Mouse (Mus musculus) heart, postnatal 0 days (tissue): ENCODE measurements around the gene S100a4. TPM values are rescaled to one million over a fixed set of nuclear protein-coding genes. Genes with fewer than 3 reads are reported as not detected.
A peak's percentile ranks its signal among the peaks of the same experiment; 100 is the strongest.

ENCODE experiments used
- ATAC-seq: fragments of 200-750 bp; cut with Nextera tagmentation; 2 replicates; pipeline ENCODE4 v1.8.0; 2017; ENCODE audit warnings: low read depth, moderate number of reproducible peaks, moderate library complexity; ENCODE audit not compliant: insufficient read depth
- DNase-seq: peaks from one replicate; pipeline ENCODE4 v3.0.0-alpha.2; 2016; ENCODE audit warnings: low spot score
- H3K27ac ChIP-seq: fragments of 300-500 bp; sonication (generic); 2 replicates; pipeline ENCODE4 v1.5.1; 2014; ENCODE audit warnings: low read depth, mild to moderate bottlenecking
- H3K27me3 ChIP-seq: fragments of 300-500 bp; sonication (generic); 2 replicates; pipeline ENCODE4 v1.6.1; 2014; ENCODE audit warnings: low read length, mixed read lengths; ENCODE audit not compliant: control insufficient read depth, insufficient read depth
- H3K36me3 ChIP-seq: fragments of 300-500 bp; sonication (generic); replicated peaks from 2 replicates; pipeline ENCODE4 v1.6.1; 2014; ENCODE audit warnings: low read length, mixed read lengths; ENCODE audit not compliant: control insufficient read depth, insufficient read depth
- H3K4me1 ChIP-seq: fragments of 300-500 bp; sonication (generic); 2 replicates; pipeline ENCODE4 v1.6.1; 2014; ENCODE audit warnings: antibody characterized with exemption; ENCODE audit not compliant: control insufficient read depth, insufficient read depth
- H3K4me2 ChIP-seq: fragments of 300-500 bp; sonication (generic); 2 replicates; pipeline ENCODE4 v1.6.1; 2014; ENCODE audit warnings: low read depth, mild to moderate bottlenecking, low read length, moderate library complexity
- H3K4me3 ChIP-seq: fragments of 300-500 bp; sonication (generic); 2 replicates; pipeline ENCODE4 v1.5.1; 2014; ENCODE audit warnings: low read depth, low read length
- H3K9ac ChIP-seq: fragments of 300-500 bp; sonication (generic); replicated peaks from 2 replicates; pipeline ENCODE4 v1.6.1; 2014; ENCODE audit warnings: low read depth, low read length, mixed read lengths
- H3K9me3 ChIP-seq: fragments of 300-500 bp; sonication (generic); replicated peaks from 2 replicates; pipeline ENCODE4 v1.6.1; 2016; ENCODE audit warnings: low read length; ENCODE audit not compliant: control insufficient read depth
- CTCF ChIP-seq: IDR thresholded peaks from 2 replicates; pipeline ENCODE4 v1.5.1; 2016; ENCODE audit warnings: antibody characterized with exemption, control low read depth, low read depth
- EP300 ChIP-seq: IDR thresholded peaks from 2 replicates; pipeline ENCODE4 v1.6.1; 2016; ENCODE audit warnings: antibody characterized with exemption, low read depth
- WGBS: fragments of 180-500 bp; shearing (Covaris S2); extraction: QIAGEN DNeasy Blood & Tissue Kit; methylation state at CpG from one replicate; pipeline ENCODE4 v1.1.7; 2014; 5-methylcytosine and 5-hydroxymethylcytosine counted together
- polyA plus RNA-seq: library from polyadenylated mRNA; unstranded; fragments of >200 nt; fragmentation: Nextera tagmentation; extraction: Ambion mirVana; gene quantifications from 2 replicates; pipeline ENCODE4 v1.2.1, GENCODE M21; 2015
- total RNA-seq: library from RNA; depleted of rRNA; stranded (reverse); fragments of >200 nt; gene quantifications from 2 replicates; pipeline ENCODE4 v1.2.3, GENCODE M21; 2014; ENCODE audit warnings: low replicate concordance; rRNA removed

The S100a4 gene
- total and polyA plus RNA-seq, 2 experiments from 2014 or later, result 1.3 to 4.8 TPM

DNA sequence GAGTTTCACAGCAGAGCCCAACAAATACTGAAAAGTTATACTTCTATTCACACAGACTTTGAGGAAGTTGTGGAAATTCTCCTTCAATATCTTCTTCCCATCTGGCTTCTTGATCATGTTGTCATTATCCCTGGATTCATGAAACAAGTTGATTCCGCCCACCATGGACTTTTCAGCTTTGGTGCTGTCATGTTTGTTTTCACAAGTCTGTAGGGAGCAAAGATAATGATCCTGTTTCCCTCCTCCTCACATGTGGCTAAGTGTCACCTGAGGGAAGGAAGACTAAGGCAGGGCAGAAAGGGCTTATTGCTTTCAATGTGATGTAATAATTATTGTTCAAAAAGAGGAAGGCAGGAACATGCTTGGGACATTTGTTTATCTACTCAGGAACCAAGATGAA lies 43.7 kb downstream of the S100a4 start:
- no peak overlapping the region for H3K4me3 ChIP-seq
- ATAC-seq (no peak), DNase-seq (no peak)
- WGBS, result 61% methylated on average over 1 of the region's 1 CpGs
- H3K36me3 ChIP-seq, result no peaks in the 10 kb centered on the region
- TF ChIP-seq EP300, result no peak
- TF ChIP-seq CTCF, result no peak
- H3K9me3 ChIP-seq, result no peaks in the 10 kb centered on the region
- H3K4me2 ChIP-seq, result no peak overlapping the region
- H3K27ac ChIP-seq, result no peak overlapping the region
- no peak overlapping the region for H3K9ac ChIP-seq
- no peaks in the 10 kb centered on the region for H3K4me1 ChIP-seq
- no peaks in the 10 kb centered on the region for H3K27me3 ChIP-seq

DNA sequence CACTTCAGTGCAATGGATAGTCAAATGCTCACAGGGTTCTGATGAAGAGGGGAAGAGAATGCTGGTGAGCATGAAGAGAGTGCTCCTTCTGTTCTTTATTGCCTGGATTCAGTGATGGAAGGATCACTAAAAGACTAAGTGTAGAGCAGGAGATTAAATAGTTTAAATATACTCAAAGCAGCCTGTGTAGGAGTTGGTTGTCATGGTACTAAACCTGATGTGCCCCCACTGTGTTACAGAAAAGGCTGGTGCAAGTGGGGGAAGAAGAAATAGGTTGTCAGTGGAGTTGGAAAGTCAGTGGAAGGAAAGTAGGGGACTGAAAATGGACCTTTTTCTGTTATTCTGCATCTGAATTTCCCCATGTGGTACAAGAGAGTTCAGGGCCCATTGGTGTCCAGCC lies 45.4 kb downstream of the S100a4 start:
- TF ChIP-seq EP300 (no peak), CTCF (no peak)
- Histone ChIP-seq H3K4me1 (no peaks in the 10 kb centered on the region), H3K4me2 (no peak overlapping the region), H3K36me3 (no peaks in the 10 kb centered on the region), H3K9ac (no peak overlapping the region), H3K9me3 (no peaks in the 10 kb centered on the region), H3K4me3 (no peak overlapping the region), H3K27me3 (no peaks in the 10 kb centered on the region), H3K27ac (no peak overlapping the region)
- DNase-seq, result no peak
- no peak for ATAC-seq

DNA sequence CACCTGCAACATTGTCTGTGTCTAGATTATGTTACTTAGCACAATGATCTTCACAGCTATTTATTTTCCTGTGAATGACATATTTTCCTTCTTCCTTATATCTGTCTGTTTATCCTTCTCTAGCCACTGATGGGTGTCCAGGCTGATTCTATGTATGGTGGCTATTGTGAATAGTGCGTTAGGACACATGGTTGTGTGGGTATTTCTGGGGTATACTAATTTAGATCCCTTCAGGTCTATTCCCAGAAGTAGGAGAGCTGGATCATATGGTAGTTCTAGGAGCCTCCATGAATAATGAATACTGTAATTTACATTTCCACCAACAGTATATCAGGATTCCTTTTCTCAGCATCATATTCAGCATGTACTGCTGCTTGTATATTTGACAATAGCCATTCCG lies 46.3 kb downstream of the S100a4 start:
- no peak overlapping the region for H3K27ac ChIP-seq
- no peaks in the 10 kb centered on the region for H3K27me3 ChIP-seq
- no peaks in the 10 kb centered on the region for H3K4me1 ChIP-seq
- no peaks in the 10 kb centered on the region for H3K9me3 ChIP-seq
- H3K9ac ChIP-seq, result no peak overlapping the region
- ATAC-seq (no peak), DNase-seq (no peak)
- H3K4me3 ChIP-seq, result no peak overlapping the region
- no peaks in the 10 kb centered on the region for H3K36me3 ChIP-seq
- TF ChIP-seq CTCF, result no peak
- no peak for TF ChIP-seq EP300
- H3K4me2 ChIP-seq, result no peak overlapping the region
- WGBS, result 76% methylated on average over 2 of the region's 2 CpGs

- H3K4me1 ChIP-seq, result no peaks in the 10 kb centered on the region
- H3K27me3 ChIP-seq, result no peaks in the 10 kb centered on the region
- H3K9me3 ChIP-seq, result no peaks in the 10 kb centered on the region
- TF ChIP-seq EP300, result no peak
- peak; percentile 78 for TF ChIP-seq CTCF
- no peak for ATAC-seq
- WGBS, result 37% methylated on average over 5 of the region's 5 CpGs
- no peak overlapping the region for H3K9ac ChIP-seq
- no peak overlapping the region for H3K4me3 ChIP-seq
- DNase-seq, result peak; percentile 39
- H3K4me2 ChIP-seq, result no peak overlapping the region
- no peak overlapping the region for H3K27ac ChIP-seq
- no peaks in the 10 kb centered on the region for H3K36me3 ChIP-seq
Measured at GRCm38 (mm10) chr3:90652878-90653508, 49.4 kb downstream of the S100a4 start.

DNA sequence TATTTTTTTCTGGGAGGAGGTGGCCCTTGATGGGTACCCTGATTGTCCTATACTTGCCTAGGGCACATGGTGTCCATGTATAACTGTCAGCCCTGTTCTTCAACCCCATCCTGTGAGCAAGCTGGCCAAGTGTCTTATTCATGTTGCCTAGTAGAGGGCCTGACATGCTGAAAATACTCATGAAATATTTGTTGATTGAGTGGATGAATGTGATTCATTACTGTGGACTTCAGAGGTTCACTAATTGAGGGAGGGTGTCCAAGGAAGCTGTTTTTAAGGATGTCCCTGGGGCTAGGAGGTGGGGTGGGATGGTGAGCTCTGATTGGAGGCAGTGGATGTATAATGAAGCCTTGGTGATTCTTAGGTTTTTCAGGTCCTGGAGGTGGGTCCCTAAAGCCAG lies 50.1 kb downstream of the S100a4 start, which contains the start of gene S100a7a:
Gene S100a7a, plus strand, starts transcription at position 301 of the 400 bp plus-strand sequence.
- no peak for TF ChIP-seq CTCF
- no peak for TF ChIP-seq EP300
- DNase-seq, result no peak
- H3K4me3 ChIP-seq, result no peak within 1 kb of the TSS

More for the DNA sequence above, 50.1 kb downstream of the S100a4 start, which contains the start of gene S100a7a:
- Histone ChIP-seq H3K27me3 (no peaks in the 10 kb centered on the region), H3K4me1 (no peaks in the 10 kb centered on the region), H3K9ac (no peak within 1 kb of the TSS), H3K36me3 (no peaks in the 10 kb centered on the region), H3K4me2 (no peak within 1 kb of the TSS), H3K9me3 (no peaks in the 10 kb centered on the region), H3K27ac (no peak within 1 kb of the TSS)
- ATAC-seq, result no peak

Other genes with a start within 250 kb of the S100a4 start
- gene Slc27a3, start 213.8 kb upstream of the S100a4 start, total RNA-seq, result 3.3 and 6.2 TPM in 2 replicates
- 2.3 and 2.4 TPM in 2 replicates for gene Slc27a3, start 213.8 kb upstream of the S100a4 start, polyA plus RNA-seq
- 26.1 and 26.6 TPM in 2 replicates for gene Ints3, start 170.1 kb upstream of the S100a4 start, total RNA-seq
- gene Ints3, start 170.1 kb upstream of the S100a4 start, polyA plus RNA-seq, result 7.8 and 8.3 TPM in 2 replicates
- gene Npr1, start 137.9 kb upstream of the S100a4 start, total RNA-seq, result 26.4 and 30.9 TPM in 2 replicates
- 10.2 and 11.2 TPM in 2 replicates for gene Npr1, start 137.9 kb upstream of the S100a4 start, polyA plus RNA-seq
- gene Ilf2, start 127.6 kb upstream of the S100a4 start, total RNA-seq, result 46.8 and 53.5 TPM in 2 replicates
- 60.2 and 60.8 TPM in 2 replicates for gene Ilf2, start 127.6 kb upstream of the S100a4 start, polyA plus RNA-seq
- 44.3 and 59.2 TPM in 2 replicates for gene Snapin, start 112.7 kb upstream of the S100a4 start, total RNA-seq
- 85.5 and 90.5 TPM in 2 replicates for gene Snapin, start 112.7 kb upstream of the S100a4 start, polyA plus RNA-seq
- 117 and 121 TPM in 2 replicates for gene Chtop, start 94.3 kb upstream of the S100a4 start, total RNA-seq
- 79.0 and 85.1 TPM in 2 replicates for gene Chtop, start 94.3 kb upstream of the S100a4 start, polyA plus RNA-seq
- 221 and 462 TPM in 2 replicates for gene S100a1, start 89.4 kb upstream of the S100a4 start, total RNA-seq
- gene S100a1, start 89.4 kb upstream of the S100a4 start, polyA plus RNA-seq, result 721 and 746 TPM in 2 replicates
- 45.9 and 86.2 TPM in 2 replicates for gene S100a13, start 89.3 kb upstream of the S100a4 start, total RNA-seq
- gene S100a13, start 89.3 kb upstream of the S100a4 start, polyA plus RNA-seq, result 144 and 146 TPM in 2 replicates
- gene S100a14, start 76.9 kb upstream of the S100a4 start, total RNA-seq, result 7.2 TPM in 1 of 2 replicates, not detected in the other
- 0.12 TPM in 1 of 2 replicates, not detected in the other for gene S100a14, start 76.9 kb upstream of the S100a4 start, polyA plus RNA-seq
- gene S100a16, start 66.5 kb upstream of the S100a4 start, total RNA-seq, result 131 and 139 TPM in 2 replicates
- gene S100a16, start 66.5 kb upstream of the S100a4 start, polyA plus RNA-seq, result 89.8 and 95.6 TPM in 2 replicates
- not detected in 2 replicates for gene S100a3, start 43.2 kb upstream of the S100a4 start, total RNA-seq
- 0.16 TPM in 1 of 2 replicates, not detected in the other for gene S100a3, start 43.2 kb upstream of the S100a4 start, polyA plus RNA-seq
- not detected in 2 replicates for gene S100a2, start 13.5 kb upstream of the S100a4 start, total RNA-seq
- not detected in 2 replicates for gene S100a2, start 13.5 kb upstream of the S100a4 start, polyA plus RNA-seq
- not detected in 2 replicates for gene Gm42674, start 1.9 kb upstream of the S100a4 start, total RNA-seq
- not detected in 2 replicates for gene Gm42674, start 1.9 kb upstream of the S100a4 start, polyA plus RNA-seq
- not detected in 2 replicates for gene S100a5, start 4.8 kb downstream of the S100a4 start, total RNA-seq
- not detected in 2 replicates for gene S100a5, start 4.8 kb downstream of the S100a4 start, polyA plus RNA-seq
- gene S100a6, start 9.1 kb downstream of the S100a4 start, total RNA-seq, result 16.5 and 82.9 TPM in 2 replicates
- gene S100a6, start 9.1 kb downstream of the S100a4 start, polyA plus RNA-seq, result 97.5 and 110 TPM in 2 replicates
- gene S100a7a, start 50.2 kb downstream of the S100a4 start, total RNA-seq, result not detected in 2 replicates
- not detected in 2 replicates for gene S100a7a, start 50.2 kb downstream of the S100a4 start, polyA plus RNA-seq
- gene S100a8, start 65.2 kb downstream of the S100a4 start, total RNA-seq, result 4.2 and 14.6 TPM in 2 replicates
- 20.3 and 21.0 TPM in 2 replicates for gene S100a8, start 65.2 kb downstream of the S100a4 start, polyA plus RNA-seq
- gene S100a9, start 92.0 kb downstream of the S100a4 start, total RNA-seq, result 11.6 and 12.7 TPM in 2 replicates
- gene S100a9, start 92.0 kb downstream of the S100a4 start, polyA plus RNA-seq, result 13.6 and 14.0 TPM in 2 replicates
- not detected in 2 replicates for gene Pglyrp4, start 123.1 kb downstream of the S100a4 start, total RNA-seq
- not detected in 2 replicates for gene Pglyrp4, start 123.1 kb downstream of the S100a4 start, polyA plus RNA-seq
- gene Gm5849, start 174.1 kb downstream of the S100a4 start, total RNA-seq, result not detected in 2 replicates
- gene Gm5849, start 174.1 kb downstream of the S100a4 start, polyA plus RNA-seq, result not detected in 2 replicates